10 mouse cellular contexts compared by ENCODE assay signal in genomic region chr14:25562447-25562846, GRCm38 (mm10).
A peak's percentile ranks its signal among the peaks of the same experiment; 100 is the strongest.
DNase-seq lines count a peak whose midpoint lies in the region; ATAC-seq and TF ChIP-seq lines count a peak whose summit lies in the region.
"Had no signal": no experiment of that assay in that cellular context is flagged by ENCODE, and none has a peak within 500 bp of the region (broad histone marks: within the 10 kb centered on the region; RNA-seq: fewer than 3 reads in every experiment).

No protein-coding gene starts in this region.

- no peak overlapping the region for H3K4me3 ChIP-seq in hindbrain, embryonic 10.5 days
- H3K4me3 ChIP-seq in hindbrain, postnatal 0 days (ENCODE audit: low read length), result no peak overlapping the region
- H3K4me3 ChIP-seq in neural tube, embryonic 13.5 days, result no peak overlapping the region
- H3K4me3 ChIP-seq: liver, embryonic 13.5 days had no signal

- ATAC-seq in hindbrain, postnatal 0 days, result no peak
- ATAC-seq in neural tube, embryonic 13.5 days (ENCODE audit: low read depth), result no peak

- H3K27ac ChIP-seq in hindbrain, embryonic 10.5 days, result peak overlapping the region; percentile 54; the same call in 1 of the 2 replicates
- no peak overlapping the region for H3K27ac ChIP-seq in hindbrain, postnatal 0 days
- H3K27ac ChIP-seq in neural tube, embryonic 13.5 days (replicated peaks), result peak overlapping the region; percentile 29
- H3K27ac ChIP-seq: liver, embryonic 13.5 days had no signal

- no peak overlapping the region for H3K4me2 ChIP-seq in hindbrain, postnatal 0 days (ENCODE audit: low read depth, low read length)
- no peak overlapping the region for H3K4me2 ChIP-seq in neural tube, embryonic 13.5 days
- H3K4me2 ChIP-seq: liver, embryonic 13.5 days had no signal

- 86% methylated on average over 4 of the region's 4 CpGs for WGBS in hindbrain, embryonic 10.5 days
- WGBS in hindbrain, postnatal 0 days, result 71% methylated on average over 4 of the region's 4 CpGs
- 86% methylated on average over 4 of the region's 4 CpGs for WGBS in neural tube, embryonic 13.5 days

- H3K9me3 ChIP-seq in hindbrain, embryonic 10.5 days, result no peaks in the 10 kb centered on the region
- H3K9me3 ChIP-seq in hindbrain, postnatal 0 days (ENCODE audit: low read length), result no peaks in the 10 kb centered on the region
- H3K9me3 ChIP-seq in neural tube, embryonic 13.5 days, result no peaks in the 10 kb centered on the region
- H3K9me3 ChIP-seq: liver, embryonic 13.5 days had no signal

- peaks cover 64% of the 10 kb centered on the region for H3K36me3 ChIP-seq in hindbrain, embryonic 10.5 days
- no peaks in the 10 kb centered on the region for H3K36me3 ChIP-seq in hindbrain, postnatal 0 days (ENCODE audit: insufficient read depth, low read length)
- H3K36me3 ChIP-seq in neural tube, embryonic 13.5 days, result no peaks in the 10 kb centered on the region

- H3K9ac ChIP-seq in hindbrain, postnatal 0 days (replicated peaks; ENCODE audit: low read length), result no peak overlapping the region
- H3K9ac ChIP-seq in neural tube, embryonic 13.5 days, result no peak overlapping the region
- H3K9ac ChIP-seq: liver, embryonic 13.5 days had no signal

- H3K4me1 ChIP-seq in hindbrain, embryonic 10.5 days (replicated peaks), result peaks cover 66% of the 10 kb centered on the region
- H3K4me1 ChIP-seq in hindbrain, postnatal 0 days (ENCODE audit: insufficient read depth, low read length), result peaks cover 15% of the 10 kb centered on the region
- H3K4me1 ChIP-seq in neural tube, embryonic 13.5 days (replicated peaks), result peaks cover 71% of the 10 kb centered on the region

- DNase-seq in adrenal gland, adult 2 months, result peak; percentile 69
- DNase-seq in adrenal gland, postnatal 14 days, result no peak
- no peak for DNase-seq in hindbrain, embryonic 10.5 days (ENCODE audit: low spot score)
- DNase-seq in hindbrain, postnatal 0 days (ENCODE audit: low spot score), result no peak
- no peak for DNase-seq in neural tube, embryonic 10.5 days (ENCODE audit: extremely low spot score, low spot score)
- no peak for DNase-seq in layer of hippocampus, adult 18-20 months (ENCODE audit: low spot score in 2 of 2)
- DNase-seq in yolk sac, embryonic 10.5 days (ENCODE audit: low spot score), result no peak
- DNase-seq: liver, embryonic 13.5 days; lung, postnatal 4 days had no signal

- TF ChIP-seq CTCF in hindbrain, postnatal 0 days (IDR thresholded peaks at IDR 0.05; ENCODE audit: low read depth), result no peak

- no peaks in the 10 kb centered on the region for H3K27me3 ChIP-seq in hindbrain, embryonic 10.5 days (ENCODE audit: insufficient read depth, poor library complexity, severe bottlenecking)
- no peaks in the 10 kb centered on the region for H3K27me3 ChIP-seq in hindbrain, postnatal 0 days (ENCODE audit: insufficient read depth, low read length)
- no peaks in the 10 kb centered on the region for H3K27me3 ChIP-seq in neural tube, embryonic 13.5 days
- H3K27me3 ChIP-seq: liver, embryonic 13.5 days had no signal
